Comparison of ENCODE assay signal across 8 mouse cellular contexts in the genomic region with DNA sequence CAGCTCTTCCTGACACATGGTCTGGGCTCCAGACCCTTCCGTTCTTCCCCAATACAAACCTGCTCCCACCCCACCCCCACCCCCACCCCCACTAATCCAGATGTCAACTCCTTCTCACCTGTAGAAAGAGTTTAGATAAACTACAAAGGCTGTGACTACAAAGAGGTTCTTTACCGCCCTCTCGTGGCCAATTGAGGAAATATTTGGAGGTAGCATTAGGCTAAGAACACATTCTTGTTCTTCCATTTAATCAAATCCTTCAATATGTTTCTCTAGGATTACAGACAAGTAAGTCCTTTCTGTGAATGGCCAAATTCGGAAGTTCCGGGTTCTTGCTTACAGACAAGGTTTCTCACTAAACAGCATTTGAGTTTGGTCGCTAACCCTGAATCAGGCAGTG. TPM values are rescaled to one million over a fixed set of nuclear protein-coding genes. Genes with fewer than 3 reads are reported as not detected.
A peak's percentile ranks its signal among the peaks of the same experiment; 100 is the strongest.
DNase-seq lines count a peak whose midpoint lies in the region; ATAC-seq and TF ChIP-seq lines count a peak whose summit lies in the region.
"Had no signal": no experiment of that assay in that cellular context is flagged by ENCODE, and none has a peak within 500 bp of the region (broad histone marks: within the 10 kb centered on the region; RNA-seq: fewer than 3 reads in every experiment).

No protein-coding gene starts in this region.

- H3K27me3 ChIP-seq in kidney, postnatal 0 days (ENCODE audit: insufficient read depth, low read length) = no peaks in the 10 kb centered on the region
- no peaks in the 10 kb centered on the region for H3K27me3 ChIP-seq in stomach, postnatal 0 days (ENCODE audit: control insufficient read depth, insufficient read depth, low read length)
- H3K27me3 ChIP-seq: liver, embryonic 15.5 days had no signal

- no peak overlapping the region for H3K4me2 ChIP-seq in kidney, postnatal 0 days (ENCODE audit: low read length)
- no peak overlapping the region for H3K4me2 ChIP-seq in stomach, postnatal 0 days (replicated peaks; ENCODE audit: low read depth)
- H3K4me2 ChIP-seq: liver, embryonic 15.5 days had no signal

- ATAC-seq in kidney, postnatal 0 days (replicated peaks; ENCODE audit: low FRiP score, low read depth) = no peak
- no peak for ATAC-seq in stomach, postnatal 0 days (ENCODE audit: low FRiP score, low TSS enrichment)

- H3K9me3 ChIP-seq in kidney, postnatal 0 days (replicated peaks; ENCODE audit: low read length) = no peaks in the 10 kb centered on the region
- H3K9me3 ChIP-seq in stomach, postnatal 0 days (ENCODE audit: control insufficient read depth, low read length) = no peaks in the 10 kb centered on the region
- H3K9me3 ChIP-seq: liver, embryonic 15.5 days had no signal

- TF ChIP-seq CTCF in kidney, postnatal 0 days (IDR thresholded peaks at IDR 0.05; ENCODE audit: low read depth) = peak; percentile 74
- peak; percentile 11; the same call in 1 of the 2 replicates for TF ChIP-seq CTCF in lung, adult 2 months (IDR thresholded peaks at IDR 0.05; ENCODE audit: insufficient read depth, low read length)
- peak; percentile 78 for TF ChIP-seq CTCF in stomach, postnatal 0 days (IDR thresholded peaks at IDR 0.05; ENCODE audit: low read depth)

- peak; percentile 6 for DNase-seq in ovary, postnatal 10 days (ENCODE audit: low spot score)
- DNase-seq in ovary, adult 18-20 months (ENCODE audit: low spot score) = no peak
- peak; percentile 74 for DNase-seq in adrenal gland, postnatal 10 days
- peak; percentile 69 for DNase-seq in embryo, embryonic 11 days
- DNase-seq in kidney, postnatal 0 days (ENCODE audit: low spot score) = peak; percentile 66
- DNase-seq in lung, adult 2 months = peak; percentile 30
- DNase-seq in stomach, postnatal 0 days (ENCODE audit: low spot score) = peak; percentile 57

- no peaks in the 10 kb centered on the region for H3K36me3 ChIP-seq in kidney, postnatal 0 days (ENCODE audit: insufficient read depth, low read length)
- H3K36me3 ChIP-seq in stomach, postnatal 0 days (ENCODE audit: control insufficient read depth, insufficient read depth, low read length) = no peaks in the 10 kb centered on the region
- H3K36me3 ChIP-seq: liver, embryonic 15.5 days had no signal

- H3K4me1 ChIP-seq in kidney, postnatal 0 days (replicated peaks; ENCODE audit: insufficient read depth, low read length) = no peaks in the 10 kb centered on the region
- no peaks in the 10 kb centered on the region for H3K4me1 ChIP-seq in lung, adult 2 months (ENCODE audit: control insufficient read depth, insufficient read depth, low read length)
- no peaks in the 10 kb centered on the region for H3K4me1 ChIP-seq in stomach, postnatal 0 days (replicated peaks; ENCODE audit: control insufficient read depth, insufficient read depth)
- H3K4me1 ChIP-seq: liver, embryonic 15.5 days had no signal

- no peak overlapping the region for H3K27ac ChIP-seq in kidney, postnatal 0 days
- H3K27ac ChIP-seq in stomach, postnatal 0 days (replicated peaks) = no peak overlapping the region
- H3K27ac ChIP-seq: liver, embryonic 15.5 days had no signal

- no peak for TF ChIP-seq EP300 in stomach, postnatal 0 days (optimal IDR thresholded peaks at IDR 0.05)

- no peak for TF ChIP-seq POLR2A in lung, adult 2 months (IDR thresholded peaks at IDR 0.05; ENCODE audit: borderline replicate concordance, extremely low read depth, low read depth, low read length)

- 39% methylated on average over 6 of the region's 6 CpGs for WGBS in kidney, postnatal 0 days
- 35% methylated on average over 6 of the region's 6 CpGs for WGBS in lung, adult 2 months
- WGBS in stomach, postnatal 0 days = 39% methylated on average over 6 of the region's 6 CpGs

- no peak overlapping the region for H3K4me3 ChIP-seq in kidney, postnatal 0 days (replicated peaks; ENCODE audit: low read depth, low read length)
- H3K4me3 ChIP-seq in lung, adult 2 months (replicated peaks; ENCODE audit: extremely low read depth, low read depth, low read length) = no peak overlapping the region
- no peak overlapping the region for H3K4me3 ChIP-seq in stomach, postnatal 0 days (ENCODE audit: low read depth, low read length)
- H3K4me3 ChIP-seq: liver, embryonic 15.5 days had no signal

- no peak overlapping the region for H3K9ac ChIP-seq in kidney, postnatal 0 days (ENCODE audit: low read depth, low read length)
- no peak overlapping the region for H3K9ac ChIP-seq in stomach, postnatal 0 days (ENCODE audit: low read length)
- H3K9ac ChIP-seq: liver, embryonic 15.5 days had no signal

RNA-seq across cellular contexts. Expression of a gene that starts 14.1 kb away (rescaled TPM):
- total RNA-seq in adrenal gland, postnatal 10 days (2021) = 1 to 10 TPM; 5.0 to 5.1 TPM
- 4.9 and 6.0 TPM in 2 replicates for polyA plus RNA-seq in kidney, postnatal 0 days (2015; fragmentation: Nextera tagmentation; extraction: Ambion mirVana)
- 1.1 and 1.4 TPM in 2 replicates for polyA plus RNA-seq in lung, adult 2 months (2012; rRNA removed)
- polyA plus RNA-seq in stomach, postnatal 0 days (2015; fragmentation: Nextera tagmentation; extraction: Ambion mirVana) = 2.8 and 3.2 TPM in 2 replicates

Comparison
In these comparisons a context has a peak if more than half of its experiments do, and no peak if none do; other contexts are left out.
1. CTCF ChIP-seq: peak in every context shown above with its lines; median percentile 78 in stomach, postnatal 0 days; 74 in kidney, postnatal 0 days; 11 in lung, adult 2 months.